Mouse (Mus musculus) hindbrain, postnatal 0 days (tissue): ENCODE measurements around the gene Gm36028. TPM values are rescaled to one million over a fixed set of nuclear protein-coding genes. Genes with fewer than 3 reads are reported as not detected.

Experiments used
- ATAC-seq: fragments of 200-750 bp; cut with Nextera tagmentation; 2 replicates; pipeline ENCODE4 v1.8.0; 2017; ENCODE audit warnings: mild to moderate bottlenecking, moderate TSS enrichment, moderate library complexity
- DNase-seq: peaks from one replicate; pipeline ENCODE4 v3.0.0-alpha.2; 2015; ENCODE audit warnings: low spot score
- H3K27ac ChIP-seq: fragments of 300-500 bp; sonication (generic); 2 replicates; pipeline ENCODE4 v1.5.1; 2014; ENCODE audit warnings: mild to moderate bottlenecking
- H3K27me3 ChIP-seq: fragments of 300-500 bp; sonication (generic); 2 replicates; pipeline ENCODE4 v1.6.1; 2014; ENCODE audit warnings: low read length, mixed read lengths; ENCODE audit not compliant: insufficient read depth
- H3K36me3 ChIP-seq: fragments of 300-500 bp; sonication (generic); 2 replicates; pipeline ENCODE4 v1.6.1; 2014; ENCODE audit warnings: low read length, mixed read lengths; ENCODE audit not compliant: insufficient read depth
- H3K4me1 ChIP-seq: fragments of 300-500 bp; sonication (generic); 2 replicates; pipeline ENCODE4 v1.6.1; 2014; ENCODE audit warnings: antibody characterized with exemption, low read length, mixed read lengths; ENCODE audit not compliant: insufficient read depth
- H3K4me2 ChIP-seq: fragments of 300-500 bp; sonication (generic); 2 replicates; pipeline ENCODE4 v1.6.1; 2014; ENCODE audit warnings: low read depth, mild to moderate bottlenecking, low read length, moderate library complexity, mixed read lengths
- H3K4me3 ChIP-seq: fragments of 300-500 bp; sonication (generic); 2 replicates; pipeline ENCODE4 v1.5.1; 2014; ENCODE audit warnings: low read length
- H3K9ac ChIP-seq: fragments of 300-500 bp; sonication (generic); replicated peaks from 2 replicates; pipeline ENCODE4 v1.6.1; 2014; ENCODE audit warnings: mild to moderate bottlenecking, low read length, moderate library complexity, mixed read lengths
- H3K9me3 ChIP-seq: fragments of 300-500 bp; sonication (generic); 2 replicates; pipeline ENCODE4 v1.6.1; 2016; ENCODE audit warnings: low read length, mixed read lengths
- CTCF ChIP-seq: IDR thresholded peaks from 2 replicates; pipeline ENCODE4 v1.5.1; 2016; ENCODE audit warnings: antibody characterized with exemption, control low read depth, low read depth
- WGBS: fragments of 180-500 bp; shearing (Covaris S2); extraction: QIAGEN DNeasy Blood & Tissue Kit; methylation state at CpG from one replicate; pipeline ENCODE4 v1.1.7; 2014; 5-methylcytosine and 5-hydroxymethylcytosine counted together
- polyA plus RNA-seq: library from polyadenylated mRNA; unstranded; fragments of >200 nt; fragmentation: Nextera tagmentation; extraction: Ambion mirVana; gene quantifications from 2 replicates; pipeline ENCODE4 v1.2.1, GENCODE M21; 2015
- total RNA-seq: library from RNA; depleted of rRNA; stranded (reverse); fragments of >200 nt; gene quantifications from 2 replicates; pipeline ENCODE4 v1.2.3, GENCODE M21; 2014

The Gm36028 gene
- total and polyA plus RNA-seq, 2 experiments from 2014 or later = 0.18 TPM; not detected in 1

- ATAC-seq = no peak
- no peak for DNase-seq
- H3K27me3 ChIP-seq = no peaks in the 10 kb centered on the region
- no peak overlapping the region for H3K4me3 ChIP-seq
- TF ChIP-seq CTCF = no peak
- no peaks in the 10 kb centered on the region for H3K4me1 ChIP-seq
- no peaks in the 10 kb centered on the region for H3K9me3 ChIP-seq
- WGBS = 60% methylated on average over 5 of the region's 5 CpGs
- no peak overlapping the region for H3K9ac ChIP-seq
- H3K27ac ChIP-seq = no peak overlapping the region
- no peaks in the 10 kb centered on the region for H3K36me3 ChIP-seq
- no peak overlapping the region for H3K4me2 ChIP-seq
Measured at GRCm38 (mm10) chr16:37851366-37851765, 9.6 kb downstream of the Gm36028 start.

DNA sequence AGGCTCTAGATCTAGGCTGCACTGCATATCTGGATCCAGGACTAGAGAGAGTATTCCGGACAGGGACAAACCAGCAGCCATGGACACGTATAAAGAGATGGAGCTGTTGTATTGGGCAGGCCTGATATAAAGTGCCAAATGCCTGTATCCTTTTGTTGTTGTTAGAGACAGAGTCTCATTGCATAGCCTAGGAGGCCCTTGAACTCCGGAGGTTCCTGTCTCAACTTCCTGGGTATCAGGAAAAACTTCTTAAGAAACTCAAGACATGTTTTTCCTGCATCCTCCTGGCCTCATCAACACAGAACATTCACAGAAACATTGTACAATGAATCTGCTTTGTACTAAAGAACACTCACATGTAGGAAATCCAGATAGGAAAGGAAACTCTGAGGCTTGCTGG lies 13.9 kb downstream of the Gm36028 start:
- no peaks in the 10 kb centered on the region for H3K27me3 ChIP-seq
- no peak overlapping the region for H3K4me2 ChIP-seq
- no peak overlapping the region for H3K27ac ChIP-seq
- no peaks in the 10 kb centered on the region for H3K36me3 ChIP-seq
- H3K9ac ChIP-seq = no peak overlapping the region
- TF ChIP-seq CTCF = no peak
- 88% methylated on average over 3 of the region's 3 CpGs for WGBS
- H3K4me3 ChIP-seq = no peak overlapping the region
- DNase-seq (no peak), ATAC-seq (no peak)
- H3K9me3 ChIP-seq = no peaks in the 10 kb centered on the region
- no peaks in the 10 kb centered on the region for H3K4me1 ChIP-seq

- H3K9me3 ChIP-seq = no peaks in the 10 kb centered on the region
- H3K4me1 ChIP-seq = no peaks in the 10 kb centered on the region
- H3K27ac ChIP-seq = no peak overlapping the region
- no peaks in the 10 kb centered on the region for H3K36me3 ChIP-seq
- DNase-seq (no peak), ATAC-seq (no peak)
- no peak for TF ChIP-seq CTCF
- H3K27me3 ChIP-seq = no peaks in the 10 kb centered on the region
- WGBS = 90% methylated on average over 7 of the region's 7 CpGs
- no peak overlapping the region for H3K4me2 ChIP-seq
- no peak overlapping the region for H3K9ac ChIP-seq
- no peak overlapping the region for H3K4me3 ChIP-seq
Measured at GRCm38 (mm10) chr16:37845202-37845925, 15.6 kb downstream of the Gm36028 start.

DNA sequence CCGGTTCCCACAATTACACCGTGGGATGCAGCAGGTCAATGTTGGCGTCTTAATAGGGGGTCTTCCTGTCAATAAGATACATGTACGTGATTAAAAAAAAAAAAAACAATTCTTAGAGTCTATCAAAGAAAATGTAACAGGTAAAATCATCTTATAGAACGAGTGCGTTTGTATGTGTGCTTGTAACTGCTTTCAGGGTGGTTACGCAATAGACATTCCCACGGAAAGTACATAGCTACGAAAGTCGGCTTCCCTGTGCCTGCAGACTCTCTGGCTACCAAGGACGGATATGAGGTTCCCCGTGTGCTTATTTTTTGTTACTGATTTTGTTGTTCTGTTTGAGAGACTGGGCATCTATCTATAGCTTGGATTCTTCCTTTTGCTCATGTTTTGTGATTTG lies 17.2 kb downstream of the Gm36028 start:
- Histone ChIP-seq H3K9me3 (no peaks in the 10 kb centered on the region), H3K4me1 (no peaks in the 10 kb centered on the region), H3K4me2 (no peak overlapping the region), H3K4me3 (no peak overlapping the region), H3K36me3 (no peaks in the 10 kb centered on the region), H3K27ac (no peak overlapping the region), H3K9ac (no peak overlapping the region), H3K27me3 (no peaks in the 10 kb centered on the region)
- WGBS = 86% methylated on average over 12 of the region's 12 CpGs
- TF ChIP-seq CTCF = no peak
- DNase-seq = no peak
- no peak for ATAC-seq

- no peaks in the 10 kb centered on the region for H3K4me1 ChIP-seq
- no peaks in the 10 kb centered on the region for H3K36me3 ChIP-seq
- H3K9me3 ChIP-seq = no peaks in the 10 kb centered on the region
- no peak overlapping the region for H3K9ac ChIP-seq
- WGBS = 87% methylated on average over 2 of the region's 2 CpGs
- no peak overlapping the region for H3K4me3 ChIP-seq
- no peak for TF ChIP-seq CTCF
- no peaks in the 10 kb centered on the region for H3K27me3 ChIP-seq
- ATAC-seq (no peak), DNase-seq (no peak)
- H3K27ac ChIP-seq = no peak overlapping the region
- no peak overlapping the region for H3K4me2 ChIP-seq
Measured at GRCm38 (mm10) chr16:37842439-37842838, 18.5 kb downstream of the Gm36028 start.

- H3K36me3 ChIP-seq = no peaks in the 10 kb centered on the region
- 78% methylated on average over 3 of the region's 3 CpGs for WGBS
- DNase-seq (no peak), ATAC-seq (no peak)
- H3K27me3 ChIP-seq = no peaks in the 10 kb centered on the region
- H3K9me3 ChIP-seq = no peaks in the 10 kb centered on the region
- no peak for TF ChIP-seq CTCF
- no peak overlapping the region for H3K27ac ChIP-seq
- H3K9ac ChIP-seq = no peak overlapping the region
- no peak overlapping the region for H3K4me3 ChIP-seq
- H3K4me2 ChIP-seq = no peak overlapping the region
- H3K4me1 ChIP-seq = no peaks in the 10 kb centered on the region
Measured at GRCm38 (mm10) chr16:37837571-37837970, 23.4 kb downstream of the Gm36028 start.

DNA sequence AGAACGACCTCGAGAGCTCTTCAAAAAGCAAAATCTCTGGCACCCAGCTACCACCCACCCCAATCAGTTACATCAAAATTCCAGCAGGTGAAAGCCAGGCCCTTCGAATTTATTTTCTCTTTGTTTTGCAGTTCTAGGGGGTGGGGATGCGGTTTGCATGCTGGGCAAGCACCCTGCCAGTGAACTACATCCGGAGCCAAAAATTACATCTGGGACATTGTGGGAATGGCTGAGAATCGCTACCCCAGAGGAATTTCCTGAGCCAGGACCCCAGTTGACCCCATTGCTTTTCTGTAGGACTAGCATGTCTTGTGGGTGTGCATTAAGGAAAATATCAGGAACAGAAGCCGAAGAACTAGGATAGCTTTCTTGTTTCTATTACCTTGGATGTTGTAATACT lies 29.9 kb downstream of the Gm36028 start:
- H3K36me3 ChIP-seq = peaks cover 19% of the 10 kb centered on the region; the same call in 1 of the 2 replicates
- no peak for TF ChIP-seq CTCF
- H3K4me3 ChIP-seq = no peak overlapping the region
- 70% methylated on average over 7 of the region's 7 CpGs for WGBS
- ATAC-seq = no peak
- no peak overlapping the region for H3K27ac ChIP-seq
- H3K27me3 ChIP-seq = no peaks in the 10 kb centered on the region
- no peak overlapping the region for H3K4me2 ChIP-seq
- no peak overlapping the region for H3K9ac ChIP-seq
- H3K4me1 ChIP-seq = no peaks in the 10 kb centered on the region
- no peaks in the 10 kb centered on the region for H3K9me3 ChIP-seq
- no peak for DNase-seq
